Mouse (Mus musculus): ENCODE measurements around the gene Rbm6.

- TF ChIP-seq CTCF (conservative IDR thresholded peaks at IDR 0.05; ENCODE audit: low read length) (no peak), NANOG (IDR thresholded peaks at IDR 0.05; ENCODE audit: borderline replicate concordance, low read length) (no peak), POU5F1 (IDR thresholded peaks at IDR 0.05; ENCODE audit: borderline replicate concordance, low read length) (no peak)
Measured at GRCm38 (mm10) chr9:107776809-107777208, 96.2 kb downstream of the Rbm6 start.

Measured in E14TG2a.4 (cell line).